Mouse (Mus musculus) 3T3-L1 (cell line): ENCODE data around the gene Smap1.

Experiments
- DNase-seq: peaks from one replicate; pipeline ENCODE4 v3.0.0-alpha.2; 2015; ENCODE audit warnings: low read depth, low spot score

Gene Smap1

DNA sequence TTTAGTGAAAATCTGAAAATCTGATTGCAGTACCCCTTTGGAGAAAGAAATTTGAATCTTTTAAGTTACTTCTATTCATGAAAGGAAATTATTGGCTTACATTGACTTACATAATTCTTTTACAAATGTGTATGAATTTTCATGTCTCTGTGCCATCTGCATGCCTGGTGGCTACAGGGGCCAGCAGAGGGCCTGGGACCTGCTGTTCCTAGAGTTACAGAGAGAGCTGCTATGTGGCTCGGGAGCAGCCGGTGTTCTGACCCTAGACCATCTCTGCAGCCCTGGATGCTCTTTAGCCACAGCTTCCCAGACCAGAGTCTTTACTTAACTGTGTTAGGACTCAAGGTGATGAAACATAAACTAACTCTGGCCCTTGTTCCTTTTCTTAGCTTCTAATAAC lies 1.8 kb downstream of the Smap1 start:
- DNase-seq: peak; percentile 53

DNA sequence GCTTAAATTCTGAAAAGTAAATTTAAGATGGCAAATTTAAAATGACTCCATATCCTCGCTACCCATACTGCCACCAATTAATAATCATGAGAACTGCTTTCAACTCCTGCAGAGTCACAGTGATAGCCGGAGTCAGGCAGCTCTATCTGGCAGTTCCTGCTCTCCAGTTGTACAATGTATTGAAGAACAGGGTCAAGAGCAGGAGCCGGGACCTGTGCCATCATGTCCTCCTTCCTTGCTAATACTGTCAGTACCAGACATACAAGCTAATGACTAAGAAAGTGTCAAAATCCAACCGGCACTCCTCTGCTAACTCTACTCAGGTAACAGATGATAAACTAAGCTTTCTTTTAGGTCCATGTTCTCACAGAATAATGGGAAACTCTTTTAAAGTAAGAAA lies 3.0 kb downstream of the Smap1 start:
- DNase-seq: no peak

DNA sequence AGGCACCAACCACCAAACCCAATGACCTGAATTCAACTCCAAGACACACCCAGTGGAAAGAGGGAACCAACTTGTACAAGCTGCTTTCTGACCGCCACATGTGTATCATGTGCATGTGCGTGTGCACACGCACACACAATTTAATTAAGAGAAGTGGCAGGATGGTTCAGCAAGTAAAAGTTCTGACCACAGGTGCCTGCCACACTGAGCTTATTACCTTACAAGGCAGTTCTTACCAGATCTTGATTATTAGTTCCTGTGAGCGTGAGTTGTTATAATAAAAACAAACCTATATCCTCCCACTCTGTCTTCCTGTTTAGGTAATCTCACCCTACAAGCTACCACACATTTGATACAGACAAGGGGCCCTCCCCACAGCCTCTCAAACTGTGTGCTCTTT lies 6.6 kb downstream of the Smap1 start:
- no peak for DNase-seq

DNA sequence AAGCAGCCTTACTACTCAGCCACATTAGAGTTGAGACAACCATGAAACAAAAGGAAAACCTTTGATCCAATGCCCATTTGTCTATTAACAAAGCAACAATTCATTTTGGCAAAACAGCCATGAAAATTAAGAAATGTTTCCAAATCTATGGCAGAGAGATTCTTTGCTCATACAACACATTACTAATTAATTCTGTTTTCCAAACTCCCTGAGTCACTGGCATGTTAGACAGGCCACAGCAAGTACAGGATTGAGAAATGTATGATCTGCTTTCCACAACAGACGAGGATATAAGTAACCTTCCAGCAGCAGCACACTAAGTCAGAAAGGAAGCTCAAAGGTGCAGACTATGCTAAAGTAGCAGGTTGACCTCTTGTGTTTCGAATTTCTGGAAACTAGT lies 9.1 kb downstream of the Smap1 start:
- no peak for DNase-seq

DNA sequence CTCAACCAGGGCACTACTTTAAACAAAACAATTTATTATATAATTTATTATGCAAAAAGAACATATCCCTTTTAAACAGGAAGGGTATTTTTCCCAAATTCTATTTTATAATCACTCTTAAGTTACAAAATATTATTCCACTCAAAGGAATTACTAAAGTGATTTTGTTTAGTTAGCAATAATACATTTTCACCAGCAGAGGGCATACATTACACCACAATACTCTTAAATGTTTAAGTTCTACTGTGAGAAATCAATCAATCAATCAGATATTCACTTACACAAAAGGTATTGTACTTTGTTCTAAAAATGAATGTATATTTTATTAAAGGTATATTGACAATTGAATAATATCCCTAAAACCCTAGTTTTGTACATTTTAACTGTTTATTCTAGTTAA lies 16.0 kb downstream of the Smap1 start:
- DNase-seq: peak; percentile 52

DNA sequence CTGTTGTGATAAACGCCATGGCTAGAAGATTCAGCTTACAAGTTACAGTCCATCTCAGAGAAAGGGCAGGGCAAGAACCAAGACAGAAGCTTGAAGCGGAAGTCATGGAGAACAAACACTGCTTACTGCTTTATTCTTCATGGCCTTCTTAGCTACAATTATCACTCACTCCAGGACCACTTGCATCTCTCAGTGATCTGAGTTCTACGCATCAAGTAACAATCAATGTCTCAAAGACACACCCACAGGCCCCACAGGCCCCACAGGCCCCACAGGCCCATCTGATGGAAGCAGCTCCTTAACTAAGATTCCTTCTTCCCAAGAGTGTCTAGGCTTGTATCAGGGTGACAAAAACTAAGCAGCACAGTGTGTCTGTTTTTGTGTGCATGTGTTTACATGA lies 18.8 kb downstream of the Smap1 start:
- no peak for DNase-seq

DNA sequence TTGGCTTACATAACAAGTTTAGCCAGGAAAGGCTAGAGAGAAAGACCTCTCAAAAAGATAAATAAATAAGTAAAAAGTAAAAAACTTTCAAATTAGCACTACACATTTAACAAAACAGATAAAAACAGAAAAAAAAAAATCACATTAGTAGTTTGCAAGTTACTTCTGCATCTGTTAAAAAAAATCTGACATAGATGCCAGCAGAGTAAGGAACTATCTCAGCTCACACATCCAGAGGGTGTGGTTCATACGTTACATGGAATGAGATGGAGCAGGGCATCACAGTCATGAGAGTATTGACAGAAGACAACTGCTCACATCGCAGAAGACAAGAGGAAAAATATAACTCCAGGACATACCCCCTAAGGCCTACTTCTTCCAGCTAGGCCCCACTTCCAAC lies 19.4 kb downstream of the Smap1 start:
- no peak for DNase-seq

DNA sequence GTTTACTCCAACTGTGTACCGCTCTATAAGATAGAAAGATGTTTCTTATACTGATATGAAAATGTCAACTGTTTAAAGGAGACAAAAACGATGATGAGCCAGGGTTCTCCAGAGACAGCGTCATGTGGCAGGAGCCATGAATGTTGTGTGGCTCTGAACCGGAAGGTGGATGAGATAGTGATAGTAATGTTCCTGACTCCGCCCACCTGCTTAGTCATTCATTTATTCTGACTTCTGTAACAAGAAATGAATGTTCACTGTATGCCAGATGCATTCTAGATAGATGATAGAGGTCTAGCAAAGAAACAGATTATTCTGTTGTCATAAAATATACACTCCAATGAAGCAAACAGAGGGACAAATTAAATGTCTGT lies 22.5 kb downstream of the Smap1 start:
- DNase-seq: no peak

DNA sequence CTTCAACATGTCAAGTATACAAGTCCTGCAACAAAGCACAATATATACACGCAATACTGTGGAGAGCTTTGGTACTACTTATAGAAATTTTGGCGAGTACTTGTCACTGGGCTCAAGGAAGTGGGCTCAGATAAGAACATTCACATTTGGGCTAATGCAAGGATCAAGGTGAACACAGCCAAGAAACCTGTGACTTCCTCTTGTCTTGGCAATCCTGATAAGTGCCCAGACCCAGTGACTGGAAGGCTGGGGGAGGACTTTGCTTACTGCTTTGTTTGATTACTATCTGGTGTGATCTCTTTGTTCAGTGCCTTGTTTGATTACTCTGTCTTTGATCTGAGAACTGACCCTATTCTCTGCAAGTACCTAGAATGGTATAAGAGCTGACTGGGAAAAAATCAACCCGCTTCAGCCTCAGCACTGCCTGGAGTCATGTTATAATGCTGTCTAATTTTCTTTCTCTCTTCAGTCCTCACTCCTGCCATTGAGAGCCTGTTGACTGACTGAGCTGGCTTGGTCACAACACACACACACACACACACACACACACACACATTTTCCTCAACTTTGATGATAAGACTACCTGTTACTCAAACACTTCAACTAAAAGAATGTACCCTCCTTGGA lies 23.0 kb downstream of the Smap1 start:
- no peak for DNase-seq

DNA sequence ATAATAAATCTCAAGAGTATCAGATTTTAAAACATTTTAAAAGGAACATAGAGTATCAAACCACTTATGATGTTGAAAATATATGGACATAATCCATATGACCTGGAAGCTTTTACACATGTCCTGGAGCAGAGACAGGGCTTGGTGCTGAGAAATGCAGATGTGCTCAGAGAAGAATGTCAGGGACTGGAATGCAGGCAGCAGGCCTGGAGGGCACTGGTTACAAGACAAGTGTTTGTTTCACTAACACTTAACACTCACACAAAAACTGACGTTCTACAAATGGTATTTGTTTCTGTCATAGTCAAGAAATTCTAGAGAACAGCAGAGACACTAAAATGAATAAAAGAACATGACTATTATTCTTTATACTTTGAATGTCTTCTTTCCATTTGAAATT lies 30.0 kb downstream of the Smap1 start:
- peak; percentile 29 for DNase-seq

DNA sequence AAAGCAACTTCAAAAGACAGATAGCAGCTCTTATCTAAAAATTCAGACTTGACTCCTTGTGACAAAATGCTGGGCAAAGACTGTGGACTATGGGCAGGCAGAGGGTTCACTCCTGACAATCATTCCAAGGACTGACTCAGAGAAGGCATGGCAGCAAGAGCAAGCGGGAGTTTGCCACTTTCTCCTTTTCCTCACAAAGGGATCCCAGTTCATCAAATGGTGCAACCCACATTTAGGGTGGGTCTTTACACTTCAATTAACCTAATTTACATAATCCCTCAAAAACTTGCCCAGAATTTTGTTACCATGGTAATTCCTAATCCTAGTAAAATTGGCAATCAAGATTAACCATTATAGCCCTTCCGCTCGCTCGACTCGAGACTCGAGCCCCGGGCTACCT lies 37.2 kb downstream of the Smap1 start:
- no peak for DNase-seq

DNA sequence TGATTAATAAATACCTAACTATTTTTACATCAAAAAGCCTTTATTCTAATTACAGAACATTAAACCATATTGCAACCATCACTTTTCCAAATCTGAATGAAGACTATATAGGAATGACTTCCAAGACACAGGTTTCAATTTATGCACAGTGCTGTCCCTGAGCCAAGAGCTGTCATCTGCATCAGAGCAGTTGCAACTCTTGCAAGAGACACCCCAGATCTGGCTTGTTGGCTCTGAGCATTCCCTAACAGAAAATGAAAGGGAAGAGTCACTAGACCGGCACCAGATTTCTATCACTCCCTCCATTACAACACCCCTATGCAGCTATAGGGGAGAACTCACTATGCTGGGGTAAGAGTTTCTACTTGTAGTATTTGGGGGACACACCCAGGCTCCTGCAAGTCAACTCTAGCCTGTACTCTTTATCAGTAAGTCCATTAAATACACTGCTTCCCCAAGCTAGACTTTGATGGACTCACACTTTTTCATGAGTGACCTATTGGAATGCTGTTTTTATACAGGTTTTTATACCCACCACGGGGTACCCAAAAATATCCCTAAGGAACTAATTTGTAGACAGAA lies 37.9 kb downstream of the Smap1 start:
- no peak for DNase-seq

DNA sequence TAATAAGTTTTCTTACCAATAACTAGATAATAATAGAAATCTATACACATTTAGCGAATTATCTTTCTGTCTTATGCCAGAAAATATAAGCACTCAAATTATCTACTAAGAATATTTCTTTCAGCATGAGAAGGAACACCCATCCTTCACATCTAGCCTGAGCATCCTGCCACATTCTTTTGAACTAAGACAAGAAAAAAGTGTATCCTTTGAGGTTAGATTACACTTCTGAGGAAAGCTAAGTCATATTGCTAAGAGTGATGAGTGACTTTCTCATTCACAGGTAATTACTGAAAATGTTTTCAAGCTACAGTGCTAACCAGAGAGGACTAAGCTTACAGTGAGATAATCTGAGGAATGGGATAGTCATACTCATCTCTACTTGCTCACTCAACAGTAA lies 39.4 kb downstream of the Smap1 start:
- no peak for DNase-seq

DNA sequence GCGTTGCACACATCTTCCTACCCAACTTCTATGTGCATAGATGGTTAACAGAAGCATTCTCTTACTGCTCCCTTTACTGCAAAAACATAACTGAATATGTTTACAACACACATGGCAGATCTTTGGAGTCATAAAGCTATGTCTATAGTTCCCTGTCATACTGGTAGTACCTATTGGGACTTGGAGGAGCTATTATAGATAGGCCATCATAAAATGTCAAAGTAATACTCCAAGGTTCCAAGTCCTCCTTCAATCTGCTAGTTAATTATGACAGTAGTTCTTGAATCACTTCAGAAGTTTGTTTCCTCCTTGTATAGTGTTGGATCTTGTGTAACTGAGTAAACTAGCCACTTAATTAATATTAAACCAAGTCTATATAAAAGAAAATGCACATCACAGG lies 49.9 kb downstream of the Smap1 start:
- no peak for DNase-seq

DNA sequence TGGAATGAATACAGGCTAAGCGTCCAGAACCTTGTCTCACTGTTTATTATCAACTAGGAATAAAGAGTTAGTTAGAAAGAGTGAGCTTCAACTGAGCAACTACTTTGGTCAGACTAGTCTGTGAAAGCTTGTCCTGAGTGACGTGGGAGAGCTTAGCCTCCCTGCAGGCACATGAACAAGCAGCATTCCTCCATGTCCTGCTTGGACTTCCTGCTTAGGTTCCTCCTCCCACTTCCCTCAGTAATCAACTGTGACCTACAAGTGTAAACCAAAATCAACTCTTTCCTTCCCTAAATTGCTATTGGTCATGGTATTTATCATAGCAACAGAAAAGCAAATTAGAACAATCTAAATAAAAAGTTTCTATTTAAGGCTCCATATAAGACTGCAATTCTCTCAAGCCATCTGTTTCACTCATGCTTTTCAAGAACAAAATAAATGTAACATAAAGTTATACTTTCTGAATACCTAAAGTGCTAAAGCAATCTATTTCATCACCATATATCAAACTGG lies 54.7 kb downstream of the Smap1 start:
- DNase-seq: no peak

DNA sequence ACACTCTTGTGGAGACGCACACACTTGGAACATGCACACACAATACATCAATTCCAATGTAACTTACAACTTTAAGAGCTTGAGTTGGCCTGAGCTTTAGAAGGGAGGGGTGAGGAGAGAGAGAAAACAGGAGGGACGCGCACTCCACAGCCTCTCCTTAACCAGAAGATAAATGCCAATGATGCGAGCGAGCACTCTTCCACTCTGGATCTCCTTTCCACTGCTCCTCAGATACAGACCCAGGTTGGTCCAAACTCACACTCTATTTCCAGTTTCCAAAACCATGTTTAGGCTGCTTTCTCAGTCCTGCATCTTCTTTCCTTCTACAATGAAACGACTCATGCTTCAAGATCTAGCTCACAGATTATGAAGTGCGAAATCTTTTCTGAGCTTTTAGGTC lies 56.6 kb downstream of the Smap1 start:
- DNase-seq: no peak

DNA sequence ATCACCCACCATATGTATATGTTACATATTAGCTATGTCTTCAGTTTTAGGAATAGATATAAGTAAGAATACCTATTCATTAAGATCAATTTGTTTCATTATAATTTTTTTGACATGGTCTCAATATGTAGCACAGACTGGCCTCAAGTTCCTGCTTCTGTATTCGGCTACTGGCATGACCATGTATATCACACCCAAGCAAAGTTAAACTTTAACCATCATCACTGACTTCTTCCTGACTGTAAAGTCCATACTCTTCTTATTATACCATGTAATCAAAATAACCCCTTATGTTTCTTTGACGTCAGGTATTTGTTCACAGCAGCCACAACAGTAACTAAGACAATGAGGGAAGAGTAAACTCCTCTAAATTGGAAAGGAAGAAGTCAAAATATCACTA lies 61.2 kb downstream of the Smap1 start:
- DNase-seq: no peak

DNA sequence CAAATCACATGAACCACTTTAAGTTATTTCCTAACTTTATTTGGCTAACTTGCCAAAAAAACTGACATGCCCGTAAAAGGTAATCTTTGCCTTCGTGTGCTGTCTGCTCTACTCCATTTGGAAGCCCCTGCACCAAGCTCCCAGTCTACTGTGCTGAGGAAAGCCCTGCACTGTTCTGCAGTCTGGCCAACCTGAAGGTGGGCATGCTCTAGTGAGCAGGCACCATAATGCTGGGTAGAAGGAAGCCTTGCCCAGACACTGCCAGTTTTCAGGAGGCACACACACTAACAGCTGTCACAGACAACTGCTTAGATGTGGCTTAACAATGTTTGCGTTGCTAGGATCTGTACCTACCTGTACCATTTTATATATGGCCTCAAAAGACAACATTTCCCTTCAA lies 66.5 kb downstream of the Smap1 start:
- no peak for DNase-seq

DNA sequence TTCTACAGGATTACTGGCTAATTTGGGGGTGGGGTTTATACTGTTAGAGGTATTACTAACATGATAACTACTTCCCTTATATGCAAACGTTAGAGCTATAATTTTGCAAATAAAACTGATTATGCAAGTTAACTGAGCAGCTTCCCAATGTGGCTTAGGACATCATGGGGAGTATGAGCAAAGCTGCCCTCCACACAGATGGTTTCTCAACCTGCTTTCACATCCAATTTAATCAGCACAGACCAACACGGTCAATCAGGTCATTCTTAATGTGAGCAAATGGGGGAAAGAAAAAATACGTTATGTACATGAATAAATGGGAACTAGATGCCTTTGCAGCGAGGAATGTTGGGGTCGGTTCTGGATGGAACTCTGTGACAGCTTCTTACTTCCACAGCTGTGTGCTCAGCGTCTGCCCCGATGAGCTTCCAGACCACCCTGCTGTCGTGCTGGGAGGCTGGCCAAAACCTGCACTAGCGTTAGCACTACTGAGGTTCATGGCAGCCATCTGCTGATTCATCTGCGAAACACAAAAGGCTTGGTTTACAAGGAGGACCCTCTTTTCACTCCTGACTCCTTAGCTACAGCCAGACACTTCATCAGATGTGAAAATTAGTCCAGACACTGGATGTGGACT lies 76.0 kb downstream of the Smap1 start:
- no peak for DNase-seq

DNA sequence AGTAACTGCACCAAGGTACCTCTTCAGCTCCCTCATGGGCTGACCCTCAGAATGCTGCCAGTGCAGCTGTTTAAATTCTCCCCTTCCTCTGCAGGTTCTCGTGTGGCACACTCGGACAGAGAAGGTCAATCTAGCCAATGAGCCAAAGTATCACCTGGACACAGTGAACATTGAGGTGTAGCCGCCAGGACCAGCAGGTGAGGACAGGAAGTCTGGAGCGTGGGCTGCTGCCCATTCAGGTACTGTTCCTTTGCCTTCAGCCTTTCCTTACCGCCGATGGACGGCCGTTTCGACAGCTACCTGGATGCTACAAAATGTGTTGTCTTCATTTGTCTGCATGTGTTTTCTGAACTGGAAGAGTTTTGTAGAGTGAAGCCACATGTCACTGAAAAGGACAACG lies 77.1 kb downstream of the Smap1 start:
- DNase-seq: no peak

DNA sequence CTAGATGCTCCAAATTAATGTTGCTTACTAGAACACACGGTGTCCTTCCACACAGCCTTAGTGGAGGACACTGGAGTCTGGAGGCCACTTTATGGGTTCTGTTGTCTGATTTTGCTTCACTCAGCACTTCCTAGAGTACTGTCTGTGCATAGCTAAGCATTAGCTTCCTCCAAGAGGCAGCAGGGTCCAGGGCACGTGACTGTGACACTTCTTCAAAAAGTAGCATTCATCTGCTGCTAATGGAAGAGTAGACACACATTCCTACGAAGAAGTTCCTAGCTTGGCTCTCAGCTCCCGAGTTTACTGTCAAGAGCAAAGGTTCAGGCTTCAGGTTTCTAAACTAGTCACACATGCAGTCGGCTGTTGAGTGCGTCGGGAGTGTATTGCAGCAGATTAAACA lies 78.3 kb downstream of the Smap1 start:
- no peak for DNase-seq

DNA sequence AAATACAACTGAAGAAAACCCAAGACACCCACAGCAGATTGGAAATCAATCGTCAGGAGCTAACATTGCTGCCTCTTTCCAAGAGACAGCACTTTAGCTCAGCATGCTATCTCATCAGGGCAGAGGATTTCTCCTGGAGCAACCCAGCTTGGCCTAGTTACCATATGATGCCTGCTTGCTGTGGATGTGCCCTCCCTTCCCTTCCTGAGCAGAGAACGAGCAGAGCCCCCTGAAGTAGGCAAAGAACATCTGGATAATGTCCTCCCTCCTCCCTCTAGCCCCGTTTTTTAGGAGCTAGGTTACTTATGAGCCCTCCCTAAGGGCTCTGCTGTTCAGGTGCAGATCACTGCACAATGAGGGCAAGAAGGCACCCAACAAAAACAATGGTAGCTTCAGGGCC lies 79.5 kb downstream of the Smap1 start:
- no peak for DNase-seq

DNA sequence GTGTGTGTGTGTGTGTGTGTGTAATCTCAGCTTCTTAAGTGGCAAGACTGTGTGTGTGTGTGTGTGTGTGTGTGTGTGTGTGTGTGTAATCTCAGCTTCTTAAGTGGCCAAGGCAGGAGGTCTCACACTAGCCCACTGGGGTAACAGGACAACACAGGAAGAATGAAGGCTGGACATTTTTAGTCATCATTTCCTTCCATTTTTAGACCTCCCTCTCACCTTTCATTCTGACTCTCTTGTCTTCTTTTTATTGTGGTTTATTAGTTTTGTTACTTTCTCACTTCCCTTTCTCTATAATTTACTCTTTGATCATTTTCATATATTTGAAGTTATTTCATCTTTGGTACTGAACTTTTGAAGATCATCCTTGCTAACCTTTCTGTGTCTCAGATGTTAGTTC lies 81.2 kb downstream of the Smap1 start:
- no peak for DNase-seq

DNA sequence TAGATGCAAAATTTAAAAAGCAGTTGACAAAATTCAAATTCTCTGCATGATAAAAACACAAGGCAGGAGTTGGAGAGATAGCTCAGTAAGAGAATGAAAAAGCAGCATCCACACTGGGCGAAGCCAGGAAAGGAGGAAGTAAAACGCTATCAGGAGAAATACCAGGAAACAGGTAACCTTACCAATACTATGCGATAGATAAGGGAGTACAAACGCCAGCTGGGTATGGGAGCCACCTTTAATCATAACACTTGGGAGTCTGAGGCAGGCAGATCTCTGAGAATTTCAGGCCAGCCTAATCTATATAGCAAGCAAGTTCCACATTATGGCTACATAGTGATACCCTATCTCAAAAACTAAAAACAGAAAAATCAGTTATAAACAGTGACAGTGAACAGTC lies 85.5 kb downstream of the Smap1 start:
- DNase-seq: no peak
